Mouse (Mus musculus) myocyte (in vitro differentiated cells): ENCODE data around the gene Cox7c. TPM values are rescaled to one million over a fixed set of nuclear protein-coding genes. Genes with fewer than 3 reads are reported as not detected.
"Not testable (repeated sequence)": the region's sequence is repeated elsewhere in the genome, so short reads cannot be mapped to it uniquely, and the experiment has no call there.

Source experiments
- H3K27me3 ChIP-seq: one replicate; pipeline ENCODE4 v1.6.1; 2011; ENCODE audit not compliant: control insufficient read depth, insufficient read depth, insufficient read length
- H3K36me3 ChIP-seq: one replicate; pipeline ENCODE4 v1.6.1; 2011; ENCODE audit not compliant: control insufficient read depth, insufficient read depth
- H3K4me2 ChIP-seq: one replicate; pipeline ENCODE4 v1.6.1; 2011; ENCODE audit warnings: low read depth, control low read depth
- H3K4me3 ChIP-seq: one replicate; pipeline ENCODE4 v1.5.1; 2011; ENCODE audit warnings: mild to moderate bottlenecking, control low read depth, moderate library complexity
- H3K79me2 ChIP-seq: one replicate; pipeline ENCODE4 v1.6.1; 2011; ENCODE audit not compliant: control insufficient read depth, insufficient read depth
- H3ac ChIP-seq: one replicate; pipeline ENCODE4 v1.6.1; 2011; ENCODE audit not compliant: control insufficient read depth, insufficient read length
- CEBPB ChIP-seq: IDR thresholded peaks from 2 replicates; pipeline ENCODE4 v1.6.1; 2011; ENCODE audit warnings: mild to moderate bottlenecking, moderate library complexity; ENCODE audit not compliant: poor library complexity, insufficient read depth, severe bottlenecking
- E2F4 ChIP-seq: IDR thresholded peaks from one replicate; pipeline ENCODE4 v1.6.1; 2011; ENCODE audit warnings: mild to moderate bottlenecking, control low read depth, moderate library complexity; ENCODE audit not compliant: insufficient read depth
- MAX ChIP-seq: IDR thresholded peaks from one replicate; pipeline ENCODE4 v1.6.1; 2011; ENCODE audit warnings: low read depth, mild to moderate bottlenecking, control low read depth
- MYOD1 ChIP-seq, 3 experiments: IDR thresholded peaks; one replicate each; pipeline ENCODE4 v1.6.1; 2011; ENCODE audit warnings: control low read depth in 2 of 3, low read depth in 2 of 3, mild to moderate bottlenecking in 2 of 3, moderate library complexity in 1 of 3; ENCODE audit not compliant: insufficient read length in 2 of 3, control insufficient read depth in 1 of 3
- MYOG ChIP-seq, 3 experiments: IDR thresholded peaks; one replicate each; pipeline ENCODE4 v1.6.1; 2011; ENCODE audit warnings: control low read depth in 2 of 3, low read depth in 2 of 3, mild to moderate bottlenecking in 2 of 3; ENCODE audit not compliant: insufficient read length in 2 of 3, control insufficient read depth in 1 of 3, insufficient read depth in 1 of 3
- POLR2A ChIP-seq: IDR thresholded peaks from one replicate; pipeline ENCODE4 v1.6.1; 2011; ENCODE audit warnings: low read depth, mild to moderate bottlenecking, control low read depth, moderate library complexity; ENCODE audit not compliant: insufficient read length
- POLR2AphosphoS2 ChIP-seq: IDR thresholded peaks from one replicate; pipeline ENCODE4 v1.6.1; 2011; ENCODE audit warnings: low read depth, control low read depth; ENCODE audit not compliant: insufficient read length
- REST ChIP-seq: IDR thresholded peaks from one replicate; pipeline ENCODE4 v1.6.1; 2011; ENCODE audit warnings: mild to moderate bottlenecking, control low read depth, moderate library complexity; ENCODE audit not compliant: insufficient read depth, insufficient read length
- SRF ChIP-seq: IDR thresholded peaks from one replicate; pipeline ENCODE4 v1.6.1; 2011; ENCODE audit warnings: low read depth; ENCODE audit not compliant: control insufficient read depth, insufficient read length
- TCF12 ChIP-seq: IDR thresholded peaks from one replicate; pipeline ENCODE4 v1.6.1; 2011; ENCODE audit warnings: mild to moderate bottlenecking, control low read depth; ENCODE audit not compliant: poor library complexity, insufficient read depth, severe bottlenecking
- TCF3 ChIP-seq: IDR thresholded peaks from one replicate; pipeline ENCODE4 v1.6.1; 2011; ENCODE audit warnings: low read depth, control low read depth; ENCODE audit not compliant: insufficient read length
- USF1 ChIP-seq: IDR thresholded peaks from one replicate; pipeline ENCODE4 v1.6.1; 2011; ENCODE audit warnings: low read depth, mild to moderate bottlenecking, control low read depth, moderate library complexity
- polyA plus RNA-seq: library from polyadenylated mRNA; unstranded; fragments of >200 nt; fragmentation: generic; extraction: Trizol; gene quantifications from one replicate; pipeline ENCODE4 v1.2.1, GENCODE M21; 2012; ENCODE audit warnings: missing spikeins

The Cox7c gene
- 1,027 TPM for polyA plus RNA-seq

DNA sequence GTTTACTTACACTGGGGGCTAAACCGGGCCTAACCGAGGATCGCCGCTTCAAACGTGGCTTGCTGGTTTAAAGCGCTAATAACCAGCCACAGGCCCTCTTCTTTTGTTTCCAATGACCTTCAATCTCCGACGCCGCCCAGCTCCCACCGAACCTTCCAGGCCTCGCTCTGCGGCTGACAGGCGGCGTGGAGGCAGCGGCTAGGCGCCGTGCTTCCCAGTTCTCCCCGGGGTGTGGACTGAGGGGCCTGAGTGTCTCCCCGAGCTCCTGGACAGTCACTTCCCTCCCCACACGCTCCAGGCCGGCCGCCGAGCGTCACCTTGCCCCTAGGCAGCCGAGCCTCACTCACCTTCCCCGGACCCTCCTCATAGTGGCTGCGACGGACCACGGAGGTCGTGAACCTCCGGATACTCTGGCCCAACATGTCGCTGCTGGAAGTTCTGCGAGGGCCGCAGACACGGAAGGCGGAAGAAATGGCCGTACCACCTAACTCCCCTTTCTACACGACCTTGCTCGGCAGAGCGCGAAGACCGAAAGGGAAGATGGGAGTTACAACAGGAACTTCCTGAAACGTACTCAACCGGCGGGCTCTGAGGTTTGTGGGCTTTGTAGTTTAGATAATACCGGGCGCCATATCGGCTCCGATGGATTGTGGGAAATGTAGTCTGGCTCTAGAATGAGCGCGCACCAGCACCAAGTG is at the start of gene Cox7c:
Gene Cox7c, minus strand, starts transcription at position 651 of the 698 bp plus-strand sequence.
- peaks cover 21% of the 10 kb centered on the region for H3K36me3 ChIP-seq
- H3K4me3 ChIP-seq = peak within 1 kb of the TSS; percentile 79

GRCm38 (mm10) chr13:86068011-86068724 is 21.5 kb upstream of the Cox7c start:
- TF ChIP-seq POLR2A = no peak
- no peak for TF ChIP-seq TCF12
- TF ChIP-seq MYOG (IDR thresholded peaks at IDR 0.05; ENCODE audit: control insufficient read depth in 1 of 3, insufficient read depth in 1 of 3, insufficient read length in 2 of 3, low read depth in 2 of 3) = no peak
- no peak for TF ChIP-seq SRF
- no peak for TF ChIP-seq MYOD1 (IDR thresholded peaks at IDR 0.05; ENCODE audit: control insufficient read depth in 1 of 3, insufficient read length in 2 of 3, low read depth in 2 of 3)
- no peak for TF ChIP-seq TCF3
- TF ChIP-seq E2F4 = no peak
- TF ChIP-seq CEBPB = no peak
- TF ChIP-seq REST = no peak
- TF ChIP-seq POLR2AphosphoS2 = no peak
- TF ChIP-seq USF1 = no peak
- TF ChIP-seq MAX = no peak
- H3K4me2 ChIP-seq = no peak overlapping the region
- H3K27me3 ChIP-seq = no peaks in the 10 kb centered on the region
- H3K79me2 ChIP-seq = no peaks in the 10 kb centered on the region
- no peaks in the 10 kb centered on the region for H3K36me3 ChIP-seq
- no peak overlapping the region for H3K4me3 ChIP-seq
- H3ac ChIP-seq = no peak overlapping the region

More for the DNA sequence above, at the start of gene Cox7c:
- peak within 1 kb of the TSS; percentile 70 for H3K4me2 ChIP-seq
- peak; percentile 27 for TF ChIP-seq E2F4
- peak; percentile 41 for TF ChIP-seq POLR2AphosphoS2
- no peak for TF ChIP-seq CEBPB
- no peak for TF ChIP-seq USF1
- no peak for TF ChIP-seq MAX
- peak; percentile 45 for TF ChIP-seq POLR2A
- TF ChIP-seq TCF3 = no peak
- TF ChIP-seq TCF12 = no peak
- no peak for TF ChIP-seq MYOD1 (IDR thresholded peaks at IDR 0.05; ENCODE audit: control insufficient read depth in 1 of 3, insufficient read length in 2 of 3, low read depth in 2 of 3)
- no peak for TF ChIP-seq REST
- no peak for TF ChIP-seq SRF
- TF ChIP-seq MYOG (IDR thresholded peaks at IDR 0.05; ENCODE audit: control insufficient read depth in 1 of 3, insufficient read depth in 1 of 3, insufficient read length in 2 of 3, low read depth in 2 of 3) = no peak
- peak within 1 kb of the TSS; percentile 54 for H3ac ChIP-seq
- peaks cover 4% of the 10 kb centered on the region for H3K27me3 ChIP-seq
- peaks cover 16% of the 10 kb centered on the region for H3K79me2 ChIP-seq

GRCm38 (mm10) chr13:86067508-86067907 is 20.8 kb upstream of the Cox7c start:
- no peaks in the 10 kb centered on the region for H3K27me3 ChIP-seq
- H3K36me3 ChIP-seq = no peaks in the 10 kb centered on the region
- TF ChIP-seq MYOG (IDR thresholded peaks at IDR 0.05; ENCODE audit: control insufficient read depth in 1 of 3, insufficient read depth in 1 of 3, insufficient read length in 2 of 3, low read depth in 2 of 3) (no peak), REST (no peak), MAX (no peak), SRF (no peak), POLR2AphosphoS2 (no peak), E2F4 (no peak), CEBPB (no peak)
- no peak overlapping the region for H3ac ChIP-seq
- H3K4me3 ChIP-seq = no peak overlapping the region
- H3K4me2 ChIP-seq = no peak overlapping the region
- no peaks in the 10 kb centered on the region for H3K79me2 ChIP-seq

- not testable (repeated sequence) for H3K79me2 ChIP-seq, H3ac ChIP-seq, H3K36me3 ChIP-seq, H3K4me2 ChIP-seq, H3K4me3 ChIP-seq, H3K27me3 ChIP-seq
Observed at GRCm38 (mm10) chr13:86054091-86054490, 7.4 kb upstream of the Cox7c start.
